Mouse (Mus musculus) lung, adult 2 months (tissue): ENCODE results near the gene Fam219a.

ENCODE experiments used
- CTCF ChIP-seq: fragments of 200-500 bp; IDR thresholded peaks from 2 replicates; pipeline ENCODE4 v1.5.1; 2011; ENCODE audit warnings: mild to moderate bottlenecking, low read length, control low read depth; ENCODE audit not compliant: insufficient read depth
- POLR2A ChIP-seq: fragments of 200-500 bp; IDR thresholded peaks from 2 replicates; pipeline ENCODE4 v1.6.1; 2011; ENCODE audit warnings: low read depth, mild to moderate bottlenecking, control low read depth, low read length, borderline replicate concordance; ENCODE audit errors: extremely low read depth

GRCm38 (mm10) chr4:41568239-41568638 lies 1.1 kb downstream of the Fam219a start:
- TF ChIP-seq CTCF (no peak), POLR2A (peak; percentile 29; the same call in 1 of the 2 replicates)
